Mouse (Mus musculus): ENCODE data around the gene Vmn1r24.
"Not testable (repeated sequence)": the region's sequence is repeated elsewhere in the genome, so short reads cannot be mapped to it uniquely, and the experiment has no call there.

The Vmn1r24 gene

GRCm38 (mm10) chr6:57961403-57961802 is at the start of gene Vmn1r24:
Vmn1r24 (minus strand) TSS chr6:57961503.
- not testable (repeated sequence) for DNase-seq (ENCODE audit: low spot score)

- no peak for DNase-seq (ENCODE audit: low spot score)
Observed at GRCm38 (mm10) chr6:57980710-57981109, 19.4 kb upstream of the Vmn1r24 start, which contains the start of gene Vmn1r25. Vmn1r25 (minus strand) TSS chr6:57980810.

- no peak for DNase-seq (ENCODE audit: low spot score)
Observed at GRCm38 (mm10) chr6:57926738-57927137, 34.6 kb downstream of the Vmn1r24 start, which contains the start of gene Vmn1r23. Vmn1r23 (minus strand) TSS chr6:57926838.

GRCm38 (mm10) chr6:57907928-57908327 is 53.4 kb downstream of the Vmn1r24 start, which contains the start of gene Vmn1r22:
Vmn1r22 (minus strand) TSS chr6:57908028.
- DNase-seq (ENCODE audit: low spot score): no peak

Data from testis, postnatal 14 days (tissue).